Mouse (Mus musculus): ENCODE results near the gene Gins2.

Gins2 gene

GRCm38 (mm10) chr8:120588908-120589771, at the start of gene Gins2:
TSS of gene Gins2 (minus strand) at chr8:120589304.
- DNase-seq, result peak; percentile 100

DNA sequence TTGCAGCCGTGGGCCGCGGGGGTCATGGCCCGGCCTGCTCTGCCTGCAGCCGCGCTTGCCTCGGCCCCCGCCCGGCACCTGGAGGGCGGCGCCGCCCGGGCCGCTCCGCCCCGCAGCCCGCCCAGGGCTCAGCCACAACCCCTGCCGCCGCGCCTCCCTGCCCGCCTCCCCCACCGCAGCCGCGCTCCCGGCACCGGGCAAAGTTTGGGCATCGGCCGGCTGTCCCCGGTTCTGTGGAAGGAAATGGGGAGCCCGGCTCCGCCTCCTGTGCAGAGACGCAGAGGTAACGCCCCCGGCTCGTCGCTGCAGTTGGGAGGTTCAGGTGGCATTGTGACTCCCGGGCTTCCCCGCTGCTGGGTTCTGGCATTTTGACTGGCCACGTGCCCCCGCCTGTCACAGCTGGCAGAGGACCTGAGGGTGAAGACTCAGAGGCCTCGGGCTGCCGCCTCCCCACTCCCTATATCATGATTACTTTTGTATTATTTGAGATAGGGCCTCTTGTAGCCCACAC, 45.3 kb upstream of the Gins2 start:
- DNase-seq, result peak; percentile 78 to 82

DNA sequence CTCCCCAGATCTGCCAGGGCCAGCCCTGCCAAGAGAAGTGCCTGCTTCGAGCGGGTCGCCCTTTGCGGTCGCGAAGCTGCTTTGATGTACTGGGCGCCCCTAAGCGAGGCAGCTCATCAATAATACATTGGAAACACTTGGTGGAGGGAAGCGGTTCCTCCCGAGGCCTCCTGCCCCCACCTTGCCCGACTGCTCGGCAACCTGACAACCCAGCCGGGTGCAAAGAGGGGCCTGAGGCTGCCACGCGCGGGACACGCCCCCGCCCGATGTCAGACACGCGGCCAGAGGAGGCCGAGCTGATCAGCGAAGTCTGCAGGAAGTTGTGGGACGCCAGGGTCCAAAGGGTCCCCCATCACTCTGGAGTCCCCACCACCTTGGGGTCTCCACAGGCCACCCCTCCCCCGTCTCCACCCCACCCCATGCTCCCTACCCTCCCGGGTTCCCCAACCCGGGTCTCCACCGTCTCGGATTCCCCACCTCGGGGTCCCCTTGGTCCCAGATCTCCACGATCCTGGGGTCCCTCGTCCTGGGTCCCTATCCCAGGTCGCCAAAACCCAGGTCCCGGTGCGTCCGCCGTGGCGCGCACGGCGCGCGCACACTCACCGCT, 44.7 kb upstream of the Gins2 start:
- no peak for DNase-seq

DNA sequence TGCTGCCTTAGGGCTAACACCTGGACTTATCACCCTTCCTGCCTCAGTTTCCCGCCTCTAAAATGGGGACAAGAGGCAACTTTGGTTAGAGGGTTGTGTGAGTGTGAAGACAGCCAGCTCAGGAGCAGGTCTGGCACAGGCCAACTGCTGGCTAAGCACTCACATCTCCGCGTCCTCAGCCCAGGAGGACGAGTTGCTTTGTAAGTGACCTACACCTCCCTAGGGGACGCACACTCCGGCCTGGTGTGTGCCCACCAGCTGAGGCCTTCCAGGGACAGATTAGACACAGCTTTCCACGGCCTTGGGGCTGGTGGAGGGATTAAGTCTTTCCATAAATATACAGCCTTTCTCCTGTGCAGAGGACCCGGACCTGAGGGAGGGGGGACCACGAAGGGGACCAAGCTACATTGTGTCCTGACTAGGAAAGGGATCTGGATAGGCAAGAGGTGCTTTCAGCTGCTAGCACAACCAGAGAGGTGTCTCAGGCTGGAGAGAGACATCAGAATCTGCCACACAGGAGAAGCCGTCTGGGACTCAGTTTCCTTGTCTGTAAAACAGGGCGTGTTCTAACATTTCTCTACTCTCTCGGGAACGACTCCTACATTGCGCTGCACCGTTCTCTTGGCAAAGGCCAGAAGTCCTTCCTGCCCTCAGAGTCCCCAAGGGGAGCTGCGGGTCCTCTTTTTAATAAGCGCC, 44.0 kb upstream of the Gins2 start:
- DNase-seq, result no peak

DNA sequence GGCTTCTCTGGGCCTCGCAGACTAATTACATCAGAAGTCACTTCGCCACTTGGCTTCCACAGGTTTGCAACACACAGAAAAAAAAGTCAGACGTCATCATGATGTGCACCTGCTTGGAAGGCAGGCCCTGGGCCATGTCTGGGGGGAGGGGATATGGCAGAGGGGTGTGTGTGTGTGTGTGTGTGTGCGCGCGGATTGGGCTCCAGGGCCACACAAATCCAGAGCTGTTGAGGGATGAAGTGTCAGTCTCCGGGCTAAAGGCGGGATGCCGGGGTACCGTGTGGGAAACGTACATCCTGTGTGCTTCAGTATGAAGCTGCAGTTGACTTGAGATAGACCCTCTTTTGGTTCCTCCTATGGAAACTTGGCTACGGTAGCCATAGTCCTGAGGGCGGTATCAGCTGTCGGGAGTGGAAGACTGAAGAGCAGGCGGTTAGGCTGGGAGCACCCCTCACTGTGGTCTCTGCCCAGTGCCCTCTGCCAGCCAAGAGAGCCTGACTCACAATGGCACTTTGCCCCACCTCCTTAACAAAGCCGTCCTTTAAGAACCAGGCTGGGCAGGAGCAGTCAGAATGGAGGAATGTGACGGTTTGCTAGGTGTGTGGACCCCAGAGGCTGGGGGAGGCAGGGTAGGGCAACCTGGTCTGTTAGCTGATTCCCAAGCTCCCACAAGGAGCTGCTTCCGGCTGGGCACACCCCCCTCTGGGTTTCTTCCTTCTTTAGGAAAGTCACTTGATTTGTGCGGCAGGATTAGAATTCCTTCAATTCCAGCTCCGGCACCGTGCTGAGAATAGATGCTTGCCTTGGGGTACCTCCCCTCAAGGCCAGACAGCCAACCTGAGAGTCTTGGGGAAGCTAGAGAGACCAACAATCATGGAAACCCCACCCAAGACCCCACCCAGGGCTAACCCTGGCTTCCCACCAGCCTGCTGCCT, 42.6 kb upstream of the Gins2 start:
- no peak for DNase-seq

DNA sequence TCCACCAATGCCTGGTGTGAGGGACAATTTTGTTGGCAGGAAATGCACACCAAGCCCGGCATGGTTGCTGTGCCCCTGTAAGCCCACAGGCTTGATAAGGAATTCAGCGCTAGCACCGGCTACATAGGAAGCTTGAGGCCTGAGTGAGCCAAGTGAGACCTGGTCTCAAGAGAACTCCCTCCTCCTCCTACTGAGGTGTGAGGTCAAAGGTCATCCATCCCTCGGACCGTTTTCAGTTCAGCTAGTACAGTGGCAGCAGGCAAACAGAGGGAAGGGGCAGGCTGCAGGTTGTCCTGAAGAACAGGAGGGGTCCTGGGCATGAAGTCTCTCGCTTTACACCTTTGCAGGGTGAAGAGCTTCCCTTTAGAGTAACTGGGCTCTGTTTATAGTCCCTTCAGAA, 41.7 kb upstream of the Gins2 start:
- no peak for DNase-seq

DNA sequence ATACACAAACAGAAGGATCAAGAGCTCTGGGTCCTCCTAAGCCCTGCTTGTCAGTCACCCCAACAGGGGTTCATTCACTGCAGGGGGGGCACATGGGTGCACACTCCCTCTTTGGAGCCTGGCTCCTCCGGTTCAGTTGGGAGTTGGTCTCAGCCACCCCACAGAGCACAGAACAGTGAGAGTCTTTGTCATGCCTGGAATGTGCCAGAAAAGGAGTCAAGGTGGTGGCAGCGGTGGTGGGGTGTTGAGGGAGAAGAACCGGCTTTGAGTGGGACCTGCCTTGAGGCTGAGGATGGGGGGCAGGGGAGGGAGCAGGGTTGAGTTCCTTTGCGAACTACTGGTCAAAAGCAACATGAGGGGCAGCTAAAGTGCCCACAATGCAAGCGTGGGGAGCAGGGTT, 40.9 kb upstream of the Gins2 start:
- no peak for DNase-seq

- no peak for DNase-seq
Observed at GRCm38 (mm10) chr8:120627298-120627697, 38.2 kb upstream of the Gins2 start.

DNA sequence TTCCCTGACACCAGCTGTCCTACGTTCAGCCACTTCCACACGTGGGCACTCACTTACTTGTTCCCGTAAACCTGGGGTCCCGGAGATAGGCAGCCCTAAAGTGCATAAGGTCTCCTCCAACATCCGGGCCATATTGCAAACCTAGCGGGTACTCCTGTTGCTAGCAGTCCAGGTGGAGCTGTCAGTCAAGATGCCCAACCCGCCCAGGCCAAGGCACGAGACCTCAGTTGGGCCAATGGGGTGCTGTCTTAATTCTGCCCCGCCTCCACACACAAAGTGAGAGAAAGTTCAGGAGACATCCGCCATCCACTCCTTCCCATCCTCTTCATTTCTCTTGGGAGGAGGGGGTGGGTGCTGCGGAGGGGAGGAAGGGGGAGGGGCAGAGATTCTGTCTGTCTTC, 37.4 kb upstream of the Gins2 start:
- DNase-seq, result no peak

DNA sequence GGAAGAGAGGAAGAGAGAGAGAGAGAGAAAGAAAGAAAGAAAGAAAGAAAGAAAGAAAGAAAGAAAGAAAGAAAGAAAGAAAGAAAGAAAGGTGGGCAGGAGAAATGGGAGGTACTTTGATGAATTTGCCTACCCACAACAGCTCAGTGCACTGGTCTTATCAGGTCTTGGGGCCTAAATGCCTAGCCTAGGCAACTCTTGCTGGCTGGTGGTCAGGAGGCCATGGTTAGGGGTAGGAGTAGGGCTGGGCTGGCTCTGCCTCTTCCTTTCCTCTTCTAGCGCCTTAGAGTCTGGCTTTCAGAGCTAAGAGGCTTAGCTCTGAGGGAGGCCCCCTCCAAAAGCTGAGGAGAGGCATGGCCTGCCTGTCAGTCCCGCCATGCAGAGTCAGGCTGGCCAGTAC, 34.5 kb upstream of the Gins2 start:
- DNase-seq, result no peak

DNA sequence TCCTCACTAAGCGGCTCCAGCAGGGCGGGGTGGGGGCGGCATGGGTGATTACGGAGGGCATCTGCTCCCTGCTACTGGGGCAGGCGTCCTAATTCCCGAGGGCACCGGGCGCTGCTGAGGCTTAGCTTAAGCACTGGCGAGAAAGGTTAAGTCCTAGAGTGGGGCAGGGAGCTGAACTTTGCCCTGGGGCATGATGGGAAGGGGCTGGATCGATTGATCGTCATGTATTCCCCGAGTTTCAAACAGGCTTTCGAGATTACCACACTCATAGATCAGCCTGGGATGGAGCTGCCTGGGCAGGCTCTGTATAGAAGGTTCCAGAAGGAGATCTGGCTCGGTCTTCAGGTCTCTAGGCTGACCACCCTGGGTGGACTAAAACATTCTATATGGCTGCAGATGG, 33.1 kb upstream of the Gins2 start:
- no peak for DNase-seq

GRCm38 (mm10) chr8:120620441-120620840, 31.3 kb upstream of the Gins2 start:
- DNase-seq, result no peak

DNA sequence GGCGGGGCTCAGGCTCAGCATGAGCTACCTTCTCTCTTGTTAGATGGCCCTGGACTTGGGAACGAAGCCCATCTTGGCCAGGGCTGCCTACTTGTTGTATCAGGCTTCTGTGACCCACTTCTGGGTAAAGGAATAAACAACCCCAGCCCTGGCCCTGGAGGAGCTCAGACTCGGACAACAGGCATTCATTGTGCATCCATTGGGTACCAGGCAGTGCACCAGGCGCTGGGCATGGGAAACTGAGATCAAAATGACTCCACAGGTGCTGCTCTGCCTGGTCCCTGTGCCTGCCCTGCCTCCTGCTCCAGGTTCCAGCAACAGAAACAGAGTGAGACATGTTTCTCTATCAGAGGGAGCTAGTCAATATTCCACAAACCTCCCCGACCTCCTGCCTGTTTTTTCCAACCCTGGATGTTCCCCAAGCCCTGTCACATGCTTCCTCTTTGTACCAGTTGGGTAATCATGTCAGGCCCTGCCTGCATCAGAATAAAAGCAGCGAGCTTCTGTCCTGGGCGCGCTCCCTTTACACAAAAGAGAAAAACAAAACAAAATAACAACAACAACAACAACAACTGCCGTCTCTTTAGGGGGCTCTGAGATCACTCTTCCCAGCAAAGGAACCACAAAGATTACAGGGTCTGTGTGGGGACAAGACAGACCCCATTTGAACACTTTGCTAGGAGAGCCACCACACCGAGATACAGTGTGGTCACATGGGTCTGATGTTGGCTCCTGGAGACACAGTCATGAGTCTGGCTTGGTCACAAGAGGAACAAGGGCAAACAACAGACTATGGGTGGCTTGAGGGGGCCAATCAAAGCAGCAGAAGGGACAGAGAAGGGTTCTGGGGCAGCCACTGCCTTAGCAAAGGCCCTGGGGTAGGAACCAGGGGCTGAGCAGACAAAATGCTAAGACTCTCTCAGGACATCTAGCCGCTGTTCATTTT, 30.4 kb upstream of the Gins2 start:
- no peak for DNase-seq

DNA sequence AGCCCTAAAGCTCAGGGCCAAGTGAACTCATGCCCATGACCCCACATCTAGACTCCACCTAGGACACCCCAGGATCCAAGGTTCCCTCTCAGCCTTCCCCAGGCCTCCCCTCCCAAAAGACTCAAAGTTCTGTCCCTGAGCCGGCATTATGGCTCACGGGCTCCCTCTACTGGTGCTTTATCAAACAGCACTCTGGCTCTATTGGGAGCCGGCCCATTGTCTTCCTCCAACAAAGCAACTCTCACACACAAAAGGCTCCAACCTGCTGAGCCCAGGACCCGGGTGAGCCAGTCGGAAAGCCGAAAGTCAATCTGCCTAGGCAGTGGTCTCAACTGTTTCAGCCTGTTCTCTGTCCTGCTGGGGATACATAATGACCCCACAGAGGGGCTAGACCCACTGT, 29.0 kb upstream of the Gins2 start:
- DNase-seq, result peak; percentile 23 to 61

- DNase-seq, result no peak
Observed at GRCm38 (mm10) chr8:120616663-120617626, 27.8 kb upstream of the Gins2 start.

DNA sequence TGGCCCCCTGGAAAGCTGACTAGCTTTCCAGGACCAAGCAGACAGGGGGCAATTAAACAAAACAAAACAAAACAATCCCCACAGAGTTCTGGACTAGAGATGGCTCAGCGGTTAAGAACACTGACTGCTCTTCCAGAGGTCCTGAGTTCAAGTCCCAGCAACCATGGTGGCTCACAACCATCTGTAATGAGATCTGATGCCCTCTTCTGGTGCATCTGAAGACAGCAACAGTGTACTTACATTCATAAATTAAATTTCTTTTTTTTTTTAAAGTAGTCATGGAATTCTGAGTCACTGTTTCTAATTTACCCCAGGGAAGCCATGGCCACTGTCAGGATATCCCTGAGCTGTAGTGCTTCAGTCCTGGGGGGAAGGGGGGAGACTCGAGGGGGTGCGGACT, 25.4 kb upstream of the Gins2 start:
- DNase-seq, result no peak

GRCm38 (mm10) chr8:120610824-120611223, 21.7 kb upstream of the Gins2 start:
- no peak for DNase-seq

DNA sequence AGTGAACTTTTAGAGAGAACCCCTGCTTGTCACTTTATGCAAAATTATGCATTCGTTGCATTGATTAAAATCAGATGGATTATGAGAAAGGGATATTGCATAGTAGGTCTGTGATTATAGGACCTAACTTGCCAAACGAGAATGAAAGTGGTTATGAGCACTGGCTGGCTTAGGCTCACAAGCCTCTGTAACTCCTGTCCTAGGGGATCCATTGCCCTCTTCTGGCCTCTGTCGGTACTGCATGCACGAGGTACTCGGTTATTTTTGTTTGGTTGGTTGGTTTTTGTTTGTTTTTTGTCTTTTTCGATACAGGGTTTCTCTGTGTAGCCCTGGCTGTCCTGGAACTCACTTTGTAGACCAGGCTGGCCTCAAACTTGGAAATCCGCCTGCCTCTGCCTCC, 18.8 kb upstream of the Gins2 start:
- peak; percentile 57 to 85 for DNase-seq

DNA sequence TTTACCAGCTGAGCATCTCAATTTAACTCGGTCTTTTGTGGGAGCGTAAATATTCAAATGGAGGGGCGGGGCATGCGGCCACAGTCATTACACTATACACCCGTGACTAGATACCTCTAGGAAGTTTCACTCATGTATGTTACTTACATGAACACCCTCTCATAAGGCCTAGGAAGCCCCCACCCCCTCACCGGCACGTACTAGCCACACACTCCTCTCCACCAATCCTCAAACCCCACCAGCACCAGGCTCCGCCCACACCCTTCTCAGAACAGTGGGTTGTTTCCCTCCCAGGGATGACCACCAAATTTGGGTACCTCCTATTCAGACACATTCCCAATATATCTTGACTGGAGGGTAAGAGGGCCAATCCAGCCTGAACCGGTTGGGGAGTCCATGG, 18.4 kb upstream of the Gins2 start:
- no peak for DNase-seq

DNA sequence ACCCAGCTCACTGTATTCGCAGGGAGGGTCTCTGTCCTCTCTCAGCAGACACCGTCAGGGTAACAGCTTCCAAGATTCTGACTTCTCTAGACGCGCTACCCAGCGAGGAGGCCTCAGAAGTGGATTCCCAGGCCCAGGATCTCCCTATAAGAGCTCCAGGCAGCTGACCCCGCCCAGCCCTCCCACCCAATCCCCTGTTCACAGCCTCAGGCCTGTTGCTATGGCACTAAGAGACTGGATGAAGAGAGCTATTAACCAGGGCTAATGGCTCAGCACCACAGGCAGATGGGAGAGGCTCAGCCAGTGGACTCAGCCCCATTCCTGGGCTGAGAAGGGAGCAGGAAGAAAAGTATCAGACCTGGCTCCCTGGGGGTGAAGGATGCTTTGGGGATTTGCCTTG, 13.6 kb upstream of the Gins2 start:
- DNase-seq, result no peak

All from kidney, adult 8-10 months (tissue).